Mouse (Mus musculus): ENCODE measurements around the gene Dscaml1. TPM values are rescaled to one million over a fixed set of nuclear protein-coding genes. Genes with fewer than 3 reads are reported as not detected.
"Not testable (repeated sequence)": the region's sequence is repeated elsewhere in the genome, so short reads cannot be mapped to it uniquely, and the experiment has no call there.

The Dscaml1 gene
- polyA plus RNA-seq, 1 experiment from 2014 or later, result 1.3 TPM

GRCm38 (mm10) chr9:45749917-45750316 lies 323.5 kb downstream of the Dscaml1 start:
- H3K27me3 ChIP-seq, result no peaks in the 10 kb centered on the region
- 90% methylated on average over 4 of the region's 4 CpGs for WGBS
- ATAC-seq (ENCODE audit: insufficient number of reproducible peaks, low FRiP score, low TSS enrichment, low read depth), result no peak
- no peak overlapping the region for H3K4me2 ChIP-seq (replicated peaks)
- no peaks in the 10 kb centered on the region for H3K9me3 ChIP-seq (replicated peaks)
- no peak overlapping the region for H3K4me3 ChIP-seq (replicated peaks)
- H3K27ac ChIP-seq (replicated peaks), result no peak overlapping the region
- no peaks in the 10 kb centered on the region for H3K4me1 ChIP-seq
- H3K9ac ChIP-seq, result no peak overlapping the region
- no peaks in the 10 kb centered on the region for H3K36me3 ChIP-seq

- no peaks in the 10 kb centered on the region for H3K9me3 ChIP-seq (replicated peaks)
These were observed 328.1 kb downstream of the Dscaml1 start for GRCm38 (mm10) chr9:45754452-45755091.

GRCm38 (mm10) chr9:45766195-45766594 lies 339.8 kb downstream of the Dscaml1 start:
- H3K4me2 ChIP-seq (replicated peaks), result no peak overlapping the region
- 45% methylated on average over 6 of the region's 6 CpGs for WGBS
- no peak overlapping the region for H3K27ac ChIP-seq (replicated peaks)
- no peak overlapping the region for H3K9ac ChIP-seq
- ATAC-seq (ENCODE audit: insufficient number of reproducible peaks, low FRiP score, low TSS enrichment, low read depth), result no peak
- H3K4me1 ChIP-seq, result no peaks in the 10 kb centered on the region
- no peaks in the 10 kb centered on the region for H3K27me3 ChIP-seq
- H3K4me3 ChIP-seq (replicated peaks), result no peak overlapping the region
- peaks cover 20% of the 10 kb centered on the region for H3K36me3 ChIP-seq
- no peaks in the 10 kb centered on the region for H3K9me3 ChIP-seq (replicated peaks)

More at GRCm38 (mm10) chr9:45754452-45755091, 328.1 kb downstream of the Dscaml1 start:
- no peaks in the 10 kb centered on the region for H3K4me1 ChIP-seq
- no peak overlapping the region for H3K4me3 ChIP-seq (replicated peaks)
- H3K36me3 ChIP-seq, result no peaks in the 10 kb centered on the region
- no peak overlapping the region for H3K4me2 ChIP-seq (replicated peaks)
- ATAC-seq (ENCODE audit: insufficient number of reproducible peaks, low FRiP score, low TSS enrichment, low read depth), result peak; percentile 29; the same call in 1 of the 2 replicates
- no peaks in the 10 kb centered on the region for H3K27me3 ChIP-seq
- 34% methylated on average over 8 of the region's 8 CpGs for WGBS
- no peak overlapping the region for H3K27ac ChIP-seq (replicated peaks)
- no peak overlapping the region for H3K9ac ChIP-seq

- Histone ChIP-seq H3K4me2 (replicated peaks) (no peak overlapping the region), H3K4me1 (no peaks in the 10 kb centered on the region), H3K36me3 (peaks cover 27% of the 10 kb centered on the region), H3K9me3 (replicated peaks) (no peaks in the 10 kb centered on the region), H3K27me3 (no peaks in the 10 kb centered on the region), H3K27ac (replicated peaks) (no peak overlapping the region), H3K4me3 (replicated peaks) (no peak overlapping the region), H3K9ac (no peak overlapping the region)
- WGBS, result 88% methylated on average over 8 of the region's 8 CpGs
- no peak for ATAC-seq (ENCODE audit: insufficient number of reproducible peaks, low FRiP score, low TSS enrichment, low read depth)
These were observed 340.7 kb downstream of the Dscaml1 start for GRCm38 (mm10) chr9:45767155-45767554.

GRCm38 (mm10) chr9:45768421-45768820 lies 342.0 kb downstream of the Dscaml1 start:
- H3K27me3 ChIP-seq, result no peaks in the 10 kb centered on the region
- no peak overlapping the region for H3K4me2 ChIP-seq (replicated peaks)
- no peak overlapping the region for H3K9ac ChIP-seq
- H3K9me3 ChIP-seq (replicated peaks), result no peaks in the 10 kb centered on the region
- no peak for ATAC-seq (ENCODE audit: insufficient number of reproducible peaks, low FRiP score, low TSS enrichment, low read depth)
- peaks cover 37% of the 10 kb centered on the region for H3K36me3 ChIP-seq
- 77% methylated on average over 18 of the region's 18 CpGs for WGBS
- no peak overlapping the region for H3K4me3 ChIP-seq (replicated peaks)
- no peak overlapping the region for H3K27ac ChIP-seq (replicated peaks)
- no peaks in the 10 kb centered on the region for H3K4me1 ChIP-seq

GRCm38 (mm10) chr9:45769596-45769995 lies 343.2 kb downstream of the Dscaml1 start:
- H3K4me3 ChIP-seq (replicated peaks), result no peak overlapping the region
- H3K27me3 ChIP-seq, result no peaks in the 10 kb centered on the region
- H3K9me3 ChIP-seq (replicated peaks), result no peaks in the 10 kb centered on the region
- 86% methylated on average over 5 of the region's 5 CpGs for WGBS
- H3K4me2 ChIP-seq (replicated peaks), result no peak overlapping the region
- no peak overlapping the region for H3K9ac ChIP-seq
- no peaks in the 10 kb centered on the region for H3K4me1 ChIP-seq
- H3K27ac ChIP-seq (replicated peaks), result no peak overlapping the region
- no peak for ATAC-seq (ENCODE audit: insufficient number of reproducible peaks, low FRiP score, low TSS enrichment, low read depth)
- H3K36me3 ChIP-seq, result peaks cover 49% of the 10 kb centered on the region

- WGBS, result 76% methylated on average over 6 of the region's 6 CpGs
- H3K9ac ChIP-seq, result no peak overlapping the region
- ATAC-seq (ENCODE audit: insufficient number of reproducible peaks, low FRiP score, low TSS enrichment, low read depth), result no peak
- H3K27me3 ChIP-seq, result no peaks in the 10 kb centered on the region
- H3K4me1 ChIP-seq, result no peaks in the 10 kb centered on the region; the same call in 1 of the 2 replicates
- H3K36me3 ChIP-seq, result peaks cover 69% of the 10 kb centered on the region
- H3K27ac ChIP-seq (replicated peaks), result no peak overlapping the region
- no peaks in the 10 kb centered on the region for H3K9me3 ChIP-seq (replicated peaks)
- no peak overlapping the region for H3K4me3 ChIP-seq (replicated peaks)
- no peak overlapping the region for H3K4me2 ChIP-seq (replicated peaks)
These were observed 347.7 kb downstream of the Dscaml1 start for GRCm38 (mm10) chr9:45774088-45774487.

GRCm38 (mm10) chr9:45776176-45776575 lies 349.7 kb downstream of the Dscaml1 start:
- H3K27me3 ChIP-seq; H3K4me2 ChIP-seq (replicated peaks); H3K4me1 ChIP-seq; H3K27ac ChIP-seq (replicated peaks); H3K4me3 ChIP-seq (replicated peaks); H3K9ac ChIP-seq; ATAC-seq (ENCODE audit: insufficient number of reproducible peaks, low FRiP score, low TSS enrichment, low read depth); H3K9me3 ChIP-seq (replicated peaks): not testable (repeated sequence)
- 66% methylated on average over 3 of the region's 3 CpGs for WGBS
- H3K36me3 ChIP-seq, result peaks cover 66% of the 10 kb centered on the region

GRCm38 (mm10) chr9:45779201-45779600 lies 352.8 kb downstream of the Dscaml1 start:
- Histone ChIP-seq H3K4me1 (peaks cover 2% of the 10 kb centered on the region; the same call in 1 of the 2 replicates), H3K4me2 (replicated peaks) (no peak overlapping the region), H3K27ac (replicated peaks) (no peak overlapping the region), H3K9ac (no peak overlapping the region), H3K27me3 (no peaks in the 10 kb centered on the region), H3K4me3 (replicated peaks) (no peak overlapping the region), H3K9me3 (replicated peaks) (no peaks in the 10 kb centered on the region), H3K36me3 (peaks cover 44% of the 10 kb centered on the region)
- WGBS, result 58% methylated on average over 6 of the region's 6 CpGs
- no peak for ATAC-seq (ENCODE audit: insufficient number of reproducible peaks, low FRiP score, low TSS enrichment, low read depth)

- H3K4me3 ChIP-seq (replicated peaks), result no peak overlapping the region
- ATAC-seq (ENCODE audit: insufficient number of reproducible peaks, low FRiP score, low TSS enrichment, low read depth), result no peak
- H3K27me3 ChIP-seq, result no peaks in the 10 kb centered on the region
- H3K9me3 ChIP-seq (replicated peaks), result no peaks in the 10 kb centered on the region
- no peak overlapping the region for H3K27ac ChIP-seq (replicated peaks)
- WGBS, result 73% methylated on average over 12 of the region's 12 CpGs
- H3K4me1 ChIP-seq, result peaks cover 2% of the 10 kb centered on the region; the same call in 1 of the 2 replicates
- no peak overlapping the region for H3K9ac ChIP-seq
- H3K36me3 ChIP-seq, result peaks cover 32% of the 10 kb centered on the region
- no peak overlapping the region for H3K4me2 ChIP-seq (replicated peaks)
These were observed 357.0 kb downstream of the Dscaml1 start for GRCm38 (mm10) chr9:45783249-45784069.

GRCm38 (mm10) chr9:45787071-45787470 lies 360.6 kb downstream of the Dscaml1 start:
- Histone ChIP-seq H3K4me2 (replicated peaks) (no peak overlapping the region), H3K27ac (replicated peaks) (no peak overlapping the region), H3K9ac (no peak overlapping the region), H3K4me3 (replicated peaks) (no peak overlapping the region), H3K36me3 (peaks cover 34% of the 10 kb centered on the region), H3K9me3 (replicated peaks) (no peaks in the 10 kb centered on the region), H3K27me3 (no peaks in the 10 kb centered on the region), H3K4me1 (0 out of 2 replicates have a peak, but pooled peaks cover 2% of the 10 kb centered on the region)
- WGBS, result 84% methylated on average over 8 of the region's 8 CpGs
- no peak for ATAC-seq (ENCODE audit: insufficient number of reproducible peaks, low FRiP score, low TSS enrichment, low read depth)
